Mouse (Mus musculus) hindbrain, embryonic 11.5 days (tissue): ENCODE results near the gene Hmgn5. TPM values are rescaled to one million over a fixed set of nuclear protein-coding genes. Genes with fewer than 3 reads are reported as not detected.

Source experiments
- ATAC-seq: fragments of 200-750 bp; cut with Nextera tagmentation; 2 replicates; pipeline ENCODE4 v1.8.0; 2017; ENCODE audit warnings: mild to moderate bottlenecking, moderate TSS enrichment, moderate library complexity; ENCODE audit not compliant: low FRiP score
- DNase-seq: peaks from one replicate; pipeline ENCODE4 v3.0.0-alpha.2; 2015; ENCODE audit warnings: low spot score
- H3K27ac ChIP-seq: fragments of 300-500 bp; sonication (generic); 2 replicates; pipeline ENCODE4 v1.5.1; 2014; ENCODE audit warnings: mild to moderate bottlenecking, low read depth, low read length
- H3K27me3 ChIP-seq: fragments of 300-500 bp; sonication (generic); 2 replicates; pipeline ENCODE4 v1.6.1; 2014; ENCODE audit warnings: mild to moderate bottlenecking, low read length, moderate library complexity, mixed read lengths; ENCODE audit not compliant: control insufficient read depth, insufficient read depth
- H3K36me3 ChIP-seq: fragments of 300-500 bp; sonication (generic); 2 replicates; pipeline ENCODE4 v1.6.1; 2014; ENCODE audit warnings: mild to moderate bottlenecking, low read length, moderate library complexity, mixed read lengths; ENCODE audit not compliant: control insufficient read depth, insufficient read depth
- H3K4me1 ChIP-seq: fragments of 300-500 bp; sonication (generic); replicated peaks from 2 replicates; pipeline ENCODE4 v1.6.1; 2014; ENCODE audit warnings: low read length, mixed read lengths; ENCODE audit not compliant: control insufficient read depth, insufficient read depth
- H3K4me2 ChIP-seq: fragments of 300-500 bp; sonication (generic); replicated peaks from 2 replicates; pipeline ENCODE4 v1.6.1; 2014; ENCODE audit warnings: mild to moderate bottlenecking, low read depth, low read length
- H3K4me3 ChIP-seq: fragments of 300-500 bp; sonication (generic); 2 replicates; pipeline ENCODE4 v1.5.1; 2014; ENCODE audit warnings: low read depth, low read length
- H3K9ac ChIP-seq: fragments of 300-500 bp; sonication (generic); 2 replicates; pipeline ENCODE4 v1.6.1; 2014; ENCODE audit warnings: low read depth, low read length
- H3K9me3 ChIP-seq: fragments of 300-500 bp; sonication (generic); 2 replicates; pipeline ENCODE4 v1.6.1; 2016; ENCODE audit warnings: low read length; ENCODE audit not compliant: control insufficient read depth
- WGBS: fragments of 180-500 bp; shearing (Covaris S2); extraction: QIAGEN DNeasy Blood & Tissue Kit; methylation state at CpG from one replicate; pipeline ENCODE4 v1.1.7; 2014; 5-methylcytosine and 5-hydroxymethylcytosine counted together
- polyA plus RNA-seq: library from polyadenylated mRNA; unstranded; fragments of >200 nt; fragmentation: Nextera tagmentation; extraction: Ambion mirVana; gene quantifications from 2 replicates; pipeline ENCODE4 v1.2.1, GENCODE M21; 2014

The Hmgn5 gene
- polyA plus RNA-seq = 21.0 and 26.3 TPM in 2 replicates

- no peaks in the 10 kb centered on the region for H3K36me3 ChIP-seq
- H3K9me3 ChIP-seq = no peaks in the 10 kb centered on the region
- peak within 1 kb of the TSS; percentile 39 for H3K4me2 ChIP-seq
- DNase-seq (peak; percentile 86), ATAC-seq (peak; percentile 98)
- H3K27ac ChIP-seq = no peak within 1 kb of the TSS
- 20% methylated on average over 25 of the region's 25 CpGs for WGBS
- H3K9ac ChIP-seq = peak within 1 kb of the TSS; percentile 24; the same call in 1 of the 2 replicates
- H3K4me1 ChIP-seq = no peaks in the 10 kb centered on the region
- no peaks in the 10 kb centered on the region for H3K27me3 ChIP-seq
- peak within 1 kb of the TSS; percentile 39 for H3K4me3 ChIP-seq
Observed at GRCm38 (mm10) chrX:109013283-109013682, at the start of gene Hmgn5. TSS of gene Hmgn5 (minus strand) at chrX:109013404.

DNA sequence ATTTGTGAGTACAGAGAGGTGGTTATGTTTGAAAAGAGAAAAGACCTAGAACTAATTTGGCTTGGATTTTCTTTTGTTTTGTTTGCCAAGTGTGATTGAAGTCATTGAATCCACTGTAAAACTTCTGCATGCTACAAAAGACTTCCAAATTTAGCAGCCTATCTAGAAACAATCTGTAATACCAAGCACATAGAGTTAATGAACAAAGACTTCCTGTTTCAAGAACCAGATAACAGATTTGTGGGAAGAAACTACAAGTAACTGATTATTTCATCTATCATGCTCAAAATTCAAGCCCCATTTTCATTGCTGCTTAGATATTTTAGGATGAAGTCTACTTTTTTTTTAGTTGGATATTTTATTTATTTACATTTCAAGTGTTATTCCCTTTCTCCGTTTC, 34.6 kb upstream of the Hmgn5 start:
- Histone ChIP-seq H3K27me3 (no peaks in the 10 kb centered on the region), H3K4me1 (no peaks in the 10 kb centered on the region), H3K9ac (no peak overlapping the region), H3K27ac (no peak overlapping the region), H3K36me3 (no peaks in the 10 kb centered on the region), H3K9me3 (no peaks in the 10 kb centered on the region), H3K4me2 (no peak overlapping the region), H3K4me3 (no peak overlapping the region)
- 78% methylated on average over 1 of the region's 1 CpGs for WGBS
- ATAC-seq (no peak), DNase-seq (no peak)

GRCm38 (mm10) chrX:109026224-109026623, 13.0 kb upstream of the Hmgn5 start:
- 62% methylated on average over 1 of the region's 1 CpGs for WGBS
- Histone ChIP-seq H3K9ac (no peak overlapping the region), H3K4me2 (no peak overlapping the region), H3K4me1 (no peaks in the 10 kb centered on the region), H3K36me3 (no peaks in the 10 kb centered on the region), H3K4me3 (no peak overlapping the region), H3K9me3 (no peaks in the 10 kb centered on the region), H3K27me3 (no peaks in the 10 kb centered on the region), H3K27ac (no peak overlapping the region)
- no peak for ATAC-seq
- DNase-seq = no peak

- no peaks in the 10 kb centered on the region for H3K9me3 ChIP-seq
- 65% methylated on average over 2 of the region's 2 CpGs for WGBS
- no peak overlapping the region for H3K27ac ChIP-seq
- no peak for DNase-seq
- ATAC-seq = no peak
- H3K27me3 ChIP-seq = no peaks in the 10 kb centered on the region
- no peaks in the 10 kb centered on the region for H3K36me3 ChIP-seq
- H3K4me3 ChIP-seq = no peak overlapping the region
- no peaks in the 10 kb centered on the region for H3K4me1 ChIP-seq
- H3K9ac ChIP-seq = no peak overlapping the region
- no peak overlapping the region for H3K4me2 ChIP-seq
Observed at GRCm38 (mm10) chrX:109020858-109021257, 7.7 kb upstream of the Hmgn5 start.

- ATAC-seq (no peak), DNase-seq (peak; percentile 1)
- no peaks in the 10 kb centered on the region for H3K27me3 ChIP-seq
- H3K9ac ChIP-seq = no peak overlapping the region
- H3K36me3 ChIP-seq = no peaks in the 10 kb centered on the region
- H3K4me2 ChIP-seq = no peak overlapping the region; the same call in 1 of the 2 replicates
- no peak overlapping the region for H3K27ac ChIP-seq
- H3K4me3 ChIP-seq = no peak overlapping the region; the same call in 1 of the 2 replicates
- H3K4me1 ChIP-seq = no peaks in the 10 kb centered on the region
- H3K9me3 ChIP-seq = no peaks in the 10 kb centered on the region
- 30% methylated on average over 4 of the region's 4 CpGs for WGBS
Observed at GRCm38 (mm10) chrX:109014166-109014565, 962 bp upstream of the Hmgn5 start.

GRCm38 (mm10) chrX:109013686-109014085, 482 bp upstream of the Hmgn5 start:
- Histone ChIP-seq H3K9ac (peak overlapping the region; percentile 24; the same call in 1 of the 2 replicates), H3K27ac (no peak overlapping the region), H3K36me3 (no peaks in the 10 kb centered on the region), H3K27me3 (no peaks in the 10 kb centered on the region), H3K4me2 (peak overlapping the region; percentile 39), H3K4me1 (no peaks in the 10 kb centered on the region), H3K4me3 (peak overlapping the region; percentile 39), H3K9me3 (no peaks in the 10 kb centered on the region)
- WGBS = 10% methylated on average over 17 of the region's 17 CpGs
- peak; percentile 75 for ATAC-seq
- peak; percentile 29 for DNase-seq

DNA sequence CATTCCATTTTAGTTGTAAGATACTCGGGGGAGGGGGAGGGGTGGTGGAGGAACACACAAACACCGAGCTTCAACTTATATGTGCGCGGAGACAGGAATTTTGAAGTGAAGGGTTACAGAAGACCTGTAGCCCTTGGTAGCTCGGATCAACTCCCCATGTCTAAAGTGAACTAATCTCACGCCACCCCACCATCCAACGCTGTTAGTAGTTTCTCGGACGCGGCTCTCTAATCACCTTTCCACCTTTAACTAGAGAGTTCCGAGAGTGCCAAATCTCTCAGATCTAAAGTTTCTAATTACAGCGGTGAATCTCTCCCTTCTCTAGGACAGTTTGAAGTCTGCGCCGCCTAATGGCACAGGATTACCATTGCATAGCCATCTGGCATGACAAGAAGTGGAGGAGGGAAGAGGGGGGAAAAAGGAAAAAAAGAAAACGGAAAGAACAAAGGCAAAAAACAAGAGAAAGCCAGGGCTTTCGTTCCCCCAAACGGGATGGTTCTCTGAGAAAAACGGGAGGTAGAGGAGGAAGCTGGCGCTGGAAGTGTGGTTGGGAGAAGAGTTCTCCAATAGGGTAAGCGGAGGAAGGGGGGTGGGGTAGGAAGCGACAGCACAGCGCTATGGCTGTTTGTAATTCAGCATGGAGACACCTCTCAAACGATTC, 703 bp downstream of the Hmgn5 start:
- Histone ChIP-seq H3K9me3 (no peaks in the 10 kb centered on the region), H3K4me1 (no peaks in the 10 kb centered on the region), H3K36me3 (no peaks in the 10 kb centered on the region), H3K27me3 (no peaks in the 10 kb centered on the region), H3K4me3 (peak overlapping the region; percentile 39), H3K27ac (no peak overlapping the region), H3K9ac (no peak overlapping the region; the same call in 1 of the 2 replicates), H3K4me2 (peak overlapping the region; percentile 36)
- WGBS = 16% methylated on average over 23 of the region's 23 CpGs
- ATAC-seq = peak; percentile 88
- DNase-seq = peak; percentile 68

- peak overlapping the region; percentile 36 for H3K4me2 ChIP-seq
- no peak overlapping the region for H3K27ac ChIP-seq
- H3K4me3 ChIP-seq = peak overlapping the region; percentile 39
- peak; percentile 30 for DNase-seq
- no peak for ATAC-seq
- H3K36me3 ChIP-seq = no peaks in the 10 kb centered on the region
- WGBS = 36% methylated on average over 13 of the region's 13 CpGs
- no peaks in the 10 kb centered on the region for H3K27me3 ChIP-seq
- H3K4me1 ChIP-seq = no peaks in the 10 kb centered on the region
- H3K9ac ChIP-seq = no peak overlapping the region
- no peaks in the 10 kb centered on the region for H3K9me3 ChIP-seq
Observed at GRCm38 (mm10) chrX:109011611-109012185, 1.5 kb downstream of the Hmgn5 start.

DNA sequence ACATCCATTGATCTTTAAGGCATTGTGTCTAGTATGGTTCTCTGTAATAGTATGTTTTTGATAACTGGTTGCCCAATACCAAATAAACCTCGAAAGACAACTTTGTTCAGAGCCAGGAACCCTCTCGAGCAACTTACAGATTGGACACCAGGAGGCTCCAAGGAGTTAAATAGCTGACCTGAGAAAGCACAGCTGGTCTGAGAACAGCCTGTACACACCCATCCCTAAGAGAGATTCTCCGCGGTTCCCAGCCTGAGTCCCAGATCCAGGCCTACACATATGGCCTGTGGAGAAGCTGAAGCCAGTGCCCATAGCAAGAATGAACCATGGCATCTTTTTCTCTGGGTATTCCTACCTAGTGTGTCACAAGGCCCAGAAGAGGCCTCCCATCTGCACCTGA, 11.9 kb downstream of the Hmgn5 start:
- no peak overlapping the region for H3K4me3 ChIP-seq
- H3K36me3 ChIP-seq = no peaks in the 10 kb centered on the region
- no peaks in the 10 kb centered on the region for H3K27me3 ChIP-seq
- no peak overlapping the region for H3K27ac ChIP-seq
- ATAC-seq (no peak), DNase-seq (no peak)
- H3K4me2 ChIP-seq = no peak overlapping the region
- no peaks in the 10 kb centered on the region for H3K9me3 ChIP-seq
- WGBS = 74% methylated on average over 4 of the region's 4 CpGs
- no peak overlapping the region for H3K9ac ChIP-seq
- H3K4me1 ChIP-seq = no peaks in the 10 kb centered on the region
